Mouse (Mus musculus) heart, adult 8-10 months (tissue): ENCODE results near the gene Hoxc10. TPM values are rescaled to one million over a fixed set of nuclear protein-coding genes. Genes with fewer than 3 reads are reported as not detected.

Experiments
- DNase-seq: peaks from one replicate; pipeline ENCODE4 v3.0.0; 2022; ENCODE audit warnings: low spot score
- total RNA-seq, 4 experiments: library from RNA; stranded (reverse); gene quantifications; 2 replicates each; pipeline ENCODE4 v1.2.4; 2022

The Hoxc10 gene
- not detected for total RNA-seq

- DNase-seq: no peak
These were observed at the start of gene Hoxc10 for GRCm38 (mm10) chr15:102966776-102967311. Gene Hoxc10 (plus strand): TSS chr15:102966796.

- no peak for DNase-seq
These were observed 48.5 kb upstream of the Hoxc10 start for GRCm38 (mm10) chr15:102917972-102918572.

- no peak for DNase-seq
These were observed 47.9 kb upstream of the Hoxc10 start for GRCm38 (mm10) chr15:102918611-102919265.

GRCm38 (mm10) chr15:102919336-102920180 lies 47.0 kb upstream of the Hoxc10 start:
- DNase-seq: no peak

- DNase-seq: peak; percentile 30
These were observed 46.0 kb upstream of the Hoxc10 start for GRCm38 (mm10) chr15:102920619-102921018.

- DNase-seq: no peak
These were observed 45.3 kb upstream of the Hoxc10 start, which contains the start of gene Hoxc13 for GRCm38 (mm10) chr15:102921053-102922011. Gene Hoxc13 (plus strand): TSS chr15:102921103.

- DNase-seq: no peak
These were observed 44.6 kb upstream of the Hoxc10 start for GRCm38 (mm10) chr15:102922012-102922362.

- DNase-seq: no peak
These were observed 43.7 kb upstream of the Hoxc10 start for GRCm38 (mm10) chr15:102922636-102923500.

GRCm38 (mm10) chr15:102927032-102927645 lies 39.5 kb upstream of the Hoxc10 start:
- DNase-seq: no peak

- DNase-seq: no peak
These were observed 34.8 kb upstream of the Hoxc10 start for GRCm38 (mm10) chr15:102931706-102932358.

GRCm38 (mm10) chr15:102934438-102934837 lies 32.2 kb upstream of the Hoxc10 start:
- no peak for DNase-seq

- no peak for DNase-seq
These were observed 31.7 kb upstream of the Hoxc10 start for GRCm38 (mm10) chr15:102934897-102935296.

GRCm38 (mm10) chr15:102936279-102936972 lies 30.2 kb upstream of the Hoxc10 start, which contains the start of gene Hoxc12:
Gene Hoxc12 (plus strand): TSS chr15:102936757.
- DNase-seq: no peak

- no peak for DNase-seq
These were observed 29.4 kb upstream of the Hoxc10 start for GRCm38 (mm10) chr15:102937036-102937666.

- no peak for DNase-seq
These were observed 27.1 kb upstream of the Hoxc10 start for GRCm38 (mm10) chr15:102939256-102940155.

- no peak for DNase-seq
These were observed 23.7 kb upstream of the Hoxc10 start for GRCm38 (mm10) chr15:102942739-102943467.
